Mouse (Mus musculus) liver, embryonic 14.5 days (tissue): ENCODE measurements around the gene Arhgap10.

Source experiments
- CTCF ChIP-seq: IDR thresholded peaks from 2 replicates; pipeline ENCODE4 v1.5.1; 2016; ENCODE audit warnings: antibody characterized with exemption, low read depth, control low read depth
- EP300 ChIP-seq: IDR thresholded peaks from 2 replicates; pipeline ENCODE4 v1.6.1; 2016; ENCODE audit warnings: antibody characterized with exemption, low read depth

DNA sequence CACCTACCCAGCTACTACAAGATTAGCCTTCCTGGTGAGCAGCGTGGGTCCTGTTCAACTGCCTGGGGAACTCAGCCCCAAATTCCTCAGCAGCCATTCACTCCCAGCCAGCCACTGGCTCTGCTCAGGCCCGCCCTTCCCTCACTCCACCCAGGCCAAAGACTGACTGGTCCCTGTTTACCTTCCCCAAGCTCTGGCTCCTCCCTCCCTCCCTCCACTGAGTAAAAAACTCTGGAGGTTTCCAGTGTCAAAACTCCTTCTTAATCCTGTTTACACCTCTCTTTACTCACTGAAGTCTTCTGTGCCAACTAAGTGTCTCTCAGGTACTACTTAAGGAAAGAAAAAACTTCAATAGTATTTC is 38.9 kb downstream of the Arhgap10 start:
- TF ChIP-seq CTCF (no peak), EP300 (no peak)
